Mouse (Mus musculus): ENCODE measurements around the gene Cercam. TPM values are rescaled to one million over a fixed set of nuclear protein-coding genes. Genes with fewer than 3 reads are reported as not detected.
A peak's percentile ranks its signal among the peaks of the same experiment; 100 is the strongest.
"Not testable (repeated sequence)": the region's sequence is repeated elsewhere in the genome, so short reads cannot be mapped to it uniquely, and the experiment has no call there.

The Cercam gene
- polyA plus RNA-seq, 1 experiment from 2014 or later, result 12.0 TPM

DNA sequence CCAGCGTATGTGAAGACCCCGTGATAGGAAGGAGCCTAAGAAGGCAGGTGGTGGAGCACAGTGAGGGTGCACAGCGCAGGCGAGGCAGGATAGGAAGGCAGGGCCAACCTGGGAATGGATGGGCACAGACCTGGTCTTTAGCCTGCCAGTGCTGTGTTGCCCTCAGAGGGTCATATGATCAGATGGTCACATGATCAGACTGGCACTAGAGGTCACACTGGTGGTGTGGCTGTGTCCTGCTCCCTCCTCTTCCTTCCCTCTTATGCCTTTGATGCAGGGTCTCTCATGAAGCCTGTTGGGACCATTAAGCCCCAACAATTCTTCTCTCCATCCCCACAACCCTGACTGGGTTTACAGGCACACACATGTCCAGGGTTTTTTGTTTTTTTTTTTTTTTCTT lies 4.8 kb downstream of the Cercam start:
- in situ Hi-C loops (cut with MboI; ENCODE audit: low pct_unique_long_range_greater_than_20kb), result no loop called here
- CTCF ChIA-PET, result no interaction called here
- no peaks in the 10 kb centered on the region for H3K27me3 ChIP-seq
- POLR2A ChIA-PET, result no interaction called here
- no peak for TF ChIP-seq CTCF (IDR thresholded peaks at IDR 0.05)
- DNase-seq (ENCODE audit: low read depth, low spot score), result no peak
- no peak for ATAC-seq

DNA sequence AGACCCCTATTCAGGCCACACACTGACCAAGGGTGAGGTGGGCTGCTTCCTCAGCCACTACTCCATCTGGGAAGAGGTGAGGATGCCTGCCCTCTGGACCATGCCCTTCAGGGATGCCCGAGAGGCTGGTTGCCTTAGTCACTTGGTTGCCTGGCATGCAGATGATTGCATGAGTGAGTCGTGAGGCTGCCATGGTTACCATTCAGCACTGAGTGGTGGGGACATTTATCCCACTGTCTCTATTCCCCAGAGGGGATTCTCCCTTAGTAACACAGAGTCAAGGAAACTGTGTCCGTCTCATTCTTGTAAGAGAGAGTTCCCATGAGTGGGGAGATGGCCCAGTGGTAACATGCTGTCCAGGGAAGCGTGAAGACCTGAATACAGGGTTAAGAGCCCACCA lies 9.1 kb downstream of the Cercam start:
- ATAC-seq, result no peak
- CTCF ChIA-PET, result no interaction called here
- POLR2A ChIA-PET, result no interaction called here
- TF ChIP-seq CTCF (IDR thresholded peaks at IDR 0.05), result no peak
- in situ Hi-C loops (cut with MboI; ENCODE audit: low pct_unique_long_range_greater_than_20kb), result no loop called here
- DNase-seq (ENCODE audit: low read depth, low spot score), result no peak
- no peaks in the 10 kb centered on the region for H3K27me3 ChIP-seq

DNA sequence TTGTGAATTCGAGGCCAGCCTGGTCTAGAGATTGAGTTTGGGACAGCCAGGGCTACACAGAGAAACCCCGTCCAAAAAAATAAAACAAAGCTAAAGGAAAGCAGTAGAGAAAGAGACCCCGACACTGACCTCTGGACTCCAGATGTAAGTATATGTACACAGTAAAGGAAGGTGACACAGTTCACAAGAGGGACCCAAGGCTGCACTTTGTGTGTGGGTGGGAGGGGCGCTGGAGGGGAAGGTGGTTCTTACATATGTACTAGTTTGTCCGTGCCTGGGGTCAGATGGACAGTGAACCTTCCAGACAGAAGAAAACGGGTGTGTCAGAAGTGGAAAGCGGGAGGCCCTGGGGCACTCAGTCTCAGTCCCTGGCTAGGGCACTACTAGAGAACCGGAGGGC lies 10.2 kb downstream of the Cercam start:
- CTCF ChIA-PET, result interaction anchor here (1.8 kb wide), 1 partner anchor 10 kb away, joined by 6 read pairs; the partner anchor contains the start of gene Cercam
- in situ Hi-C loops (cut with MboI; ENCODE audit: low pct_unique_long_range_greater_than_20kb), result no loop called here
- no peak for ATAC-seq
- DNase-seq (ENCODE audit: low read depth, low spot score), result no peak
- no peak for TF ChIP-seq CTCF (IDR thresholded peaks at IDR 0.05)
- H3K27me3 ChIP-seq, result no peaks in the 10 kb centered on the region
- POLR2A ChIA-PET, result no interaction called here

DNA sequence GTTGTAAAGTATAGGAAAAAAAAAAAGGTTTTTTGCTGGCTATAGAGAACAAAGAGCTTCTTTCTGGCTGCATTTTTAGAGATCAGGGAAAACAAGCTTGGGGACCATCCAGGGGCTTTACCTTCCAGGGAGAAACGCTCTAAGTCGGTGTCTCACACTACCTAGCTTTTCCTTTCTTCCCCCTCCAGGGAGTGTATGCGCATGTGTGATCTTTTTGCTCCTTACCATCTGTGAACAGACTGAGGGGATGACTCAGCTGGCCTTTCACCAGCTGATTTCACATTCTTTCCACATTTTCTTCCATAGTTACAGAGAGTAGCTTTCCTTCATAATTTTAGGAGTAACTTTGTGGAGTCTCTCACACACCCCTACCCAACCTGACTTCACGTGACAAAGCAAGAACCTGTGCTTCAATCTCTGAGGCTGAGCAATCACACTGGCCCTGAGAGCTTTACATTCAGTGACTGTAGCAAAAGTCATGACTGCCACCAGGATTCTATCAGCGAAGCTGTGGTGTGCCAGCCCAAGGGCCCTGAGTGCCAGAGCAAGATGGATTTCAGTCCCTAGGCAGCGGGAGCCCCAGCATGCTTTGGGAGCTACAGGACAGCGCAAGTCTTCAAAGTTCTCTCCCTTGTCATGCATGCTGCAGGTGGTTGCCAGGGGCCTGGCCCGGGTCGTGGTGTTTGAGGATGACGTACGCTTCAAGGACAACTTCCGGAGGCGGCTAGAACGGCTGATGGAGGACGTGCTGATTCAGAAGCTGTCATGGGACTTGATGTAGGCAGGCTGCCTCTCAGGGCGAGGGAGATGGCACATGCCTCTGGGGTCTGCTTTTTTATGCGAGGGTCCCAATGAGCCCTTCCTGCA lies 11.2 kb downstream of the Cercam start:
- no peaks in the 10 kb centered on the region for H3K27me3 ChIP-seq
- DNase-seq (ENCODE audit: low read depth, low spot score), result no peak
- ATAC-seq, result no peak
- in situ Hi-C loops (cut with MboI; ENCODE audit: low pct_unique_long_range_greater_than_20kb), result no loop called here
- ChIA-PET POLR2A (no interaction called here), CTCF (interaction anchor here (1.1 to 2.4 kb wide), 3 partner anchors 10 to 11 kb away, joined by 3 to 9 read pairs (median 6); partner anchors contain the start of gene Cercam)
- TF ChIP-seq CTCF (IDR thresholded peaks at IDR 0.05), result no peak

DNA sequence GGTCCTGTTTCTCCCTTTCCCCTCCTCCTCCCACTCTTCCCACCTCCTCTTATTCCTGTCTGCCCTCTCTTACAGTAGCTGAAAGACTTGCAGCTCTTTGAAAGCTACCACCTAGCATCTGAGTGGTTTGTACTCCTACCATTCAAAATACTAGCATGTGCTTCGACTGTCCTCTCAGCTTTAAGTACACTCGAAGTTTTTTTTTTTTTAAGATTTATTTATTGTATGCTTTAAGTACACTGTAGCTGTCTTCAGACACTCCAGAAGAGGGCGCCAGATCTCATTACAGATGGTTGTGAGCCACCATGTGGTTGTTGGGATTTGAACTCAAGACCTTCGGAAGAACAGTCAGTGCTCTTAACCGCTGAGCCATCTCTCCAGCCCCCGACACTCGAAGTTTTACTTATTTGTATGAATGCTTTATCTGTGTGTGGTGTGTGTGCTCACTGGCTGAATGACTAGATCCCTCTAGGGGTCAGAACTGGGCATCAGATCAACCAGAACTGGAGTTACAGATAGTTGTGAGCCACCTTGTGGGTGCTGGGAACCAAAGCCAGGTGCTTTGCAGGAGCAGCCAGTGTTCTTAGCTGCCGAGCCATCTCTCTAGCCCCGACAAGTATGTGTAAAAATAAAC lies 17.8 kb downstream of the Cercam start:
- POLR2A ChIA-PET; DNase-seq (ENCODE audit: low read depth, low spot score); ATAC-seq; in situ Hi-C loops (cut with MboI; ENCODE audit: low pct_unique_long_range_greater_than_20kb); H3K27me3 ChIP-seq: not testable (repeated sequence)
- CTCF ChIA-PET, result interaction anchor here (1.0 to 2.0 kb wide), 6 partner anchors 15 to 114 kb away, joined by 3 to 6 read pairs (median 4); no protein-coding TSS in a partner anchor

DNA sequence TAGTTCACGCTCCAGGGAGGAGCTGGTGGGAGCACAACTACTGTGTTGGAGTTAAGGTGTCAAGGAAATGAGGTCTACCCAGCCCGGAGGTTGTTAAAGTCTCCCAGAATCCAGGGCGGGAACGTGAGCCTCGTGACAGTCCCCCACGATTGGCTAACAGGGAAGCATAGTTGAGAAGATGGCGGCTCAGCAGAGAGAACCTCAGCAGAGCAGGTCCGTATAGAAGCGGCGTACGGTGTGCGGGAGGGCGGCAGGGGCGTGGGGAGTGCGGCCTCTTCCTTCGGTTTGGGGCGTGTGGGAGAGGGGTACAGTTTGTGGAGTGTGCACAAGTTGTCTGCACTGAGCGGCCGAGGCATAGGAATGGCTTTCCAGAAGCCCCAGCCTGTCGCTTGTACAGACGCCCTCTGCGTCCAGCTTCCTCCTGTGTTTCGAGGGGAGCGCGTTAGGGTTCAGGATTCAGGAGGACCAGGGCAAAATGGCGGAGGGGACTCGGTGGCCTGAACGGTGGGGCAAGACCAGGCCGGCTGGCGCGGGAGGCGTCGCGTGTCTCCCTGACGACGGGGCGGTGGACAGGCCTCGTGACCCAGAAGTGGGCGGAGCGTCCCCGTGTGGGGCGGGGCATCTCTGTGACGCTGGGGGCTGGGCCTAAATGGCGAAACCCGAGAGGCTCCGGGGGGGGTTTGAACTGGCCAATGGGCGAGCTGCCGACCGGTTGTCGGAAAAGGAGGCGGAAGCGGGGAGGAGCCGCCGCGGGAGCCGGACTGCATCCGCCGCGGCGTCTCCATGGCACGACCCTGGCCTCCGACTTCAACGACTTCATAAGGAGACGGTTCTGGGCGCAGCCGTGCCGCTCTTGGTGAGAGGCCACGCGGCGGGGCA lies 20.3 kb downstream of the Cercam start, which contains the start of gene Odf2:
Gene Odf2, plus strand, starts transcription at position 156 of the 879 bp plus-strand sequence.
- in situ Hi-C loops (cut with MboI; ENCODE audit: low pct_unique_long_range_greater_than_20kb), result no loop called here
- ATAC-seq, result peak; percentile 81
- CTCF ChIA-PET, result interaction anchor here (0.7 to 1.2 kb wide), 3 partner anchors 9 to 55 kb away, joined by 3 to 4 read pairs (median 3); no protein-coding TSS in a partner anchor
- H3K27me3 ChIP-seq, result no peaks in the 10 kb centered on the region
- DNase-seq (ENCODE audit: low read depth, low spot score), result peak; percentile 83
- no peak for TF ChIP-seq CTCF (IDR thresholded peaks at IDR 0.05)
- POLR2A ChIA-PET, result interaction anchor here (0.9 to 3.0 kb wide), 2 partner anchors 13 to 28 kb away, joined by 3 to 9 read pairs; no protein-coding TSS in a partner anchor

DNA sequence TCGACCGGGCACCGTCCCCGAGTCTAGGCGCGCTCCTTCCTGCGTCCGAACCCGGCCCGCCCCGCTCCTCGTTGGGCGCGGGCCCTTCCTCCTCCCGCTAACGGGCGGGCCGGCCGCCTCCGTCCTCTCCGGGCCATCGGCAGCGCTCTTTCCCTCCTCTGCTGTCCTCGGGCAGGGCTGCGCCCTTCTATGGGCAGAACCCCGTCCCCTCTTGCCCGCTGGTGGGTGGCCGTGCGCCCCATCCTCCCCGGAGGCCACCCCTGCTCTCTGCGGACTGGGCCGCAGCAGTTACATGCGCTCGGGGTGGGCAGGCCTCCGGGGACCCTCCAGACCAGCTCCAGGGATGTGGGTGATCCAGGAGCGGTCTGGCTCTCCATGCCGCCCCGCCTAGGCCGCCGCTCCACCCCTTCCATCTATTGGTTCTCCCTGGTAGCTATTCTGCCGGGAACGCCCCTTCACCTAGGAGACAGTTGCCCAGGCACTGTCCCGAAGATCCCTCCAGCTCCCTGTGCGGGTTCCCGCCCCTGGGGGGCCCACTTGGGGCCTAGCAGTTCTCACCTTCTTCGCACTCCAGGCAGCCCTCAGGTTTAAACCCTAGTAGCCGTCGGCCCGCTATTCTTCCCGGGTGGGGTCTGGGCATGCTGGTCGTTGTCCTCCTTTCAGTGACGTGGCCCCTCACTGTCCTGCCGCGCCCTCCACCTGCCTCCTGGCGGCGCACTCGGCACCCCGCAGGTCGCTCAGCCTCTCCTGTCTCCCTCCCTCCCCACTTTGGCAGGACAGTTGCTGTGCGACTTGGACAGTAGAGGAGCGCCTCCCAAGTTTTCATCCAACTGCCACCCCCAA lies 21.2 kb downstream of the Cercam start:
- DNase-seq (ENCODE audit: low read depth, low spot score), result no peak
- in situ Hi-C loops (cut with MboI; ENCODE audit: low pct_unique_long_range_greater_than_20kb), result no loop called here

DNA sequence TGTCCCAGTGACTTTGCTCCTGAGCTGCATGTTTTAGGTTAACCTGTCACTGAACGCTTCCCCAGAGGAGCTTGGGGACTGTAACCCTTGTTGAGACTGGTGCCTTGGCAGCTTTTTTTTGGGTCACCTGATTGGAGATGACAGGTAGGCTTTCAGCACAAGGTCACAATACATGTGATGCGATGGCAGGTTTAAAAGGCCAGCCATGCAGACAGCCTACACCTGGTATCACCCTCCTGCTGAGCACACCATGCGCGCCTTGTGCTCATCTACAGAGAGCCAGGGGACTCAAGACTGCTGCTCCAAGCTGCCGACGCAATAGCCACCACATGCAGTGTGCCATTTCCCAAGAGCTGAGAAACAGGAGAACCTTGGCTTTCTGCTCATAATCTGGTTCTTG lies 22.8 kb downstream of the Cercam start:
- POLR2A ChIA-PET, result interaction anchor here (3.0 kb wide), 1 partner anchor 11 kb away, joined by 9 read pairs; no protein-coding TSS in a partner anchor
- no peak for DNase-seq (ENCODE audit: low read depth, low spot score)
- CTCF ChIA-PET, result interaction anchor here (0.9 to 1.6 kb wide), 2 partner anchors 33 to 74 kb away, joined by 5 to 7 read pairs; no protein-coding TSS in a partner anchor
- no peaks in the 10 kb centered on the region for H3K27me3 ChIP-seq
- no peak for TF ChIP-seq CTCF (IDR thresholded peaks at IDR 0.05)
- ATAC-seq, result no peak
- in situ Hi-C loops (cut with MboI; ENCODE audit: low pct_unique_long_range_greater_than_20kb), result no loop called here

More for the DNA sequence above, 21.2 kb downstream of the Cercam start:
- ATAC-seq, result peak; percentile 91
- TF ChIP-seq CTCF (IDR thresholded peaks at IDR 0.05), result no peak
- CTCF ChIA-PET, result interaction anchor here (0.7 to 1.6 kb wide), 8 partner anchors 10 to 119 kb away, joined by 3 to 7 read pairs (median 3); no protein-coding TSS in a partner anchor
- POLR2A ChIA-PET, result interaction anchor here (0.9 to 3.0 kb wide), 2 partner anchors 12 to 27 kb away, joined by 3 to 9 read pairs; no protein-coding TSS in a partner anchor
- H3K27me3 ChIP-seq, result no peaks in the 10 kb centered on the region

DNA sequence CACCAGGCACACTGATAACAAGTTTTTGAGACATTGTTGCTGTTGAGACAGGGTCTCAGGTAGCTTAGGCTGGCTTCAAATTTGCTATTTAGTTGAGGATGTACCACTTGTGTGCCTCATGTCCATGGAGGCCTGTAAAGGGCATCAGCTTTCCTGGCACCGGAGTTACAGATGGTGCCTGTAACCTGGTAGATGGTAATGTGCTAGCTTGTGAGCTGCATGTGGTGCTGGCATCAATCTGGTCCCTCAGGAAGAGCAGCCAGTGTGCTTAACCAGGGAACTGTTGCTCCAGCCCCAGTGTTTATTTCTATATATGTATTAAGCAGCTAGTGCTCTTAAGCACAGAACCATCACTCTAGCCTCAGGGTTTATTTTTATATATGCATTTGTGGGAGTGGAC lies 27.1 kb downstream of the Cercam start:
- no peaks in the 10 kb centered on the region for H3K27me3 ChIP-seq
- ChIA-PET POLR2A (no interaction called here), CTCF (no interaction called here)
- no peak for TF ChIP-seq CTCF (IDR thresholded peaks at IDR 0.05)
- DNase-seq (ENCODE audit: low read depth, low spot score) (no peak), ATAC-seq (no peak)
- in situ Hi-C loops (cut with MboI; ENCODE audit: low pct_unique_long_range_greater_than_20kb), result no loop called here

Data from Patski (cell line).